Mouse (Mus musculus): ENCODE measurements around the gene Bcl11b.
A peak's percentile ranks its signal among the peaks of the same experiment; 100 is the strongest.

The Bcl11b gene

DNA sequence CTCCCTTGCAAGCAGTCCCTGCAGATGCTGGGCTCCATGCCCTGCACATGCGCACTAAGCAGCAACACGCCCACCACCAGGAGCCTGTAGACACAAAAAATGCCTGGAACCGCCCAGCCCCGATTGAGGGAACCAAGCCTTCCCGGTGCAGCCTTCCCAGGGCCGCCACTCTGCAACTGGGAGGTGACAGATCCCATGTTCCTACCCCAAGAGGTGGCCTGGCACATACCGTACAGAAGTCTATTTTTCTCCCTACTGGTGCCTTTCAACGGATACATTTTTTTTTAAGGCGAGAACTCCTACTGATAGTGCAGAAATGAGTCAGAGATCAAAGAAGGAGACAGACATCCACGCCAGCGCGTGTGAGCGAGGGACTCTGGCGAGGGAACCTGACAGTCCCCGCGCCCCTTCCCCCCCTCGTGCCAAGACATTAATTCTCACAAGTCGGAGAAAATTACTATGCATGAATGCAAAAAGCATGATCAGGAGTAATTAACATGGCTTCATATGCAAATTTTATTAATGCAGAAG lies 33.5 kb downstream of the Bcl11b start:
- peak in 1 of 2 experiments; percentile 36 for DNase-seq

DNA sequence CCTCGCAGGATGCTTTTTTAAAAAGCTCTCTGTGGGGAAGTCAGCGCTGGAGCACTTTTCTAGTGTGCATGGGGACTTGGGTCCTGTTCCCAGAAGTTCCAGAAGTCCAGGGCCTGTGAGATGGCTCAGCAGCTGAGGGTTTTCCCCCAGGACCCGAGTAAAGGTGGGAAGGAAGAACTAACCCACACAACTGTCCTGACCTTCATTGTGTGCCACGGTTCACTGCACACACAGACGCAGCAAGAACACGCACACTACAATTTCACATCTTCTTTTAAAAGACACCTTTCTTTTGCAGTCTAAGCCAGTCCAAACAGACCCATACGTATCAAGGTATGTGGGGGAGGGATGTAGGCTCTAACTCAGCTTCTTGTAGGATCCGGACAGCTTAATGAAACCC lies 34.3 kb downstream of the Bcl11b start:
- no peak for DNase-seq

DNA sequence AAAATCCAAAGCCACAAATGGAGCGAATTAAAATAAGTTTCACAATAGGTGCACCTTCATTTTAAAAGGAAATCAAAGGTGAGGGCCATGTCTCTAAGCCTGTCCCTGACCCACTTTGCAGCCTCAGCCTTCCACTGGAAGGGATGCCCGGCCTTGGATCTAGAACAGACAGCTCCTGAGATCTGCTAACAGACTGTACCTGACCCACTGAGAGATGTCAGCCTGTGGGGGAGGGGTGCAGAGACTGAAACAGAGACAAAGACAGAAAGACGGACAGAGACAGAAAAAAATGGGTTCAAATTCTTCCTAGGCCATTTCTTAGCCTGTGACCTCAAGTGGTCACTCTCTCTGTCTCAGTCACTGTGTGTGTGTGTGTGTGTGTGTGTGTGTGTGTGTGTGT lies 35.1 kb downstream of the Bcl11b start:
- no peak for DNase-seq

DNA sequence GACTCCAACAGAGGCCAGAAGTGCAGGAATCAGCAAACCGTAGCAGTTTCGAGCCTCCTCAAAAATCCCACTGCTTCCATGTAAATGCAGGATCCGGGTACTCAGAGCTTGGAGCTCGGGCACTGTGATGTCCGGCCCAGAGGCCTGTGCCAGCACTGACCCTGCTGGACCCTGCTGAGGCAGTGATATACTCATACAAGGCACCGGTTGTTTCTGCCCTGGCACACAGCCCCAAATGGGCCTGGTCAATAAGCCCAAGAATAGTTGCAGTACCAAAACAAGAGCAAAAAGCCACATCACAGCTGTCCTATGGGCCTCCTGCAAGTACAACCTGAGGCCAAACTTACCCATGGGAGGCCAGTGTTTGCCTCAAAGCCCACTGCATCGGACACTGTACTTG lies 36.4 kb downstream of the Bcl11b start:
- DNase-seq = no peak

DNA sequence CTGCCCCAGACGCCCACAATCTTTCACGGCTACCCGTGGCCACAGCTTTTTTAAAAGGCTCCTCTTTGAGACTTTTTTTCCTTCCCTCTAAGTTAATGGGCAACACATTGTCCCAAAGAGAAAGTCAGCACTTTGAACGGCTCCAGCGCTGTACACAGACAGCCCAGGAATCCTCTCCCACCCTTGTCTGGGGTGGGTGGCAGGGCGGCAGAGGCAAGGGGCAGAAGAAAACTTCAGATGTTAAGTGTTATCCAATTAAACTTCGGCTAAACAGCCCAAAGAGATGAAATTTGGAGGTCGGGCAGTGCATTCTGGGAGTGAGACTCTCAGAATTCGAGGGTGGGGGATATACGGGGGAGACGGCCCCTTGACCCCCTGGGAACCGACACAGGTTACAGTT lies 38.3 kb downstream of the Bcl11b start:
- DNase-seq = no peak

DNA sequence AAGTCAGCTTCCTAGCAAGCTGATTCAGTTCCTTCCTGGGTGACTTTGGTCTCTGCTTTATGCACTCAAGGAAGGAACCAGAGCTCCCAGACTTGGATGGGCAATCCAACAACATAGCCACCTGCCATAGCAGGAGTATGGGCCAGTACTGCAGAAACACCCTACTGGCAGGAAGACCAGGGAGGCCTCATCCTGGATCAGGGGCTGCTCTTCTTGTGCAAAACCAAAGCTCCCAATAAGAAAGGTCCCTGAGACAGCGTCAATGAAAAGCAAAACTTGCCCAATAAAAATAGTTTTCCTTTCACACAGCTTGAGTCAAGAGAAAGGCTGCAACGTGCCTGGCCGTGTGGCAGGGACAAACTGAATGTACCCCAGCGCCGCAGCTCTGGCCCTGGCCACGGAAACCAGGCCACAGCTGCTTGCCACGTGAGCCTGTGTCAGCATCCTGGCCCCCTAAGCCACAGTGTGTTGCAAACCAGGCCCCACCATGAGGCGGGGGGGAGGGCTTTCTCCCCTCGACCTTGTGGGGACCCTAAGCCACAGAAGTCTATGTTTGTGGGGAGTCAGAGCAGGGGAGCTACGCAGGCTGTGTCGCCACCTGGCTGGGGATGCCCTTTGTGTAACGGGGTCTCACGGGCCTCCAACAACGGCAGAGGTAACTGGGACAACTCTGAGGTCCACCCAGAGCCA lies 38.9 kb downstream of the Bcl11b start:
- peak; percentile 67 to 85 for DNase-seq

DNA sequence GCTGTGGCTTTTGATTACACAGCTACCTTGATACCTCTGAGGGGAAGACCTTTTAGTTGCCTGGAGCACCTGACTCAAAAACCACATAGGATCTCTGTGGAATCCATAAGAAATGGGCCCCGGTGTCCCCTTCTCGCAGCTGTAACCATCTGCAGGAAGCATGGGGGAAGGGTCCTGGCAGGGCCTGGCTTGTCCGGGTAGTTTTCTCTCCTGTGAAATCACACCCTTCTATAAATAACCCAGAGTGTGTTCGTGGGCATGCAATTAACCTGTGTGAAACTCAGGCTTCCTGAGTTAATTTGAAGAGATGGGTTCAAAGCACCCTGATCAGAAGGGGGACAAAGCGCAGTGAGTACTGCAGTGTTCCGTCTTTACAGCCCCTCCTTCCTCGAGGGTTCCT lies 40.5 kb downstream of the Bcl11b start:
- DNase-seq = no peak

DNA sequence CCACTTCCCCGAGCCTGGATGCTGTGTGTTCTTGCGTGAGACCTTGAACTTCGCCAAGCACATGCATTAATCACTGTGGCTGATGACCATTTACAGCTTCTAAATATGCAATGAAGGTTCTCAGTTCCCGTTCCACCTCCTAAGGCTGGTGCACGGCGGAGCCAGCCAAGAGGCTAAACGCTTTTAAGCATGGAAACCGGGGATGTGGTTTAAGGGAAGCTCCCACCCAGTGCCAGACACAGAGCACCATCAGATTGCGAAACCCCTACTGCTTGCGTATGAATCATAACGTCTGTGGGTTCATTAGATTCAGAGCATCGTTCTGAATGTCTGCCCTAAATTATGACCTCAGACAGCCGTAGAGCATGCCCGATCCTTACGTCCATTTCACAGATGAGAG lies 41.6 kb downstream of the Bcl11b start:
- DNase-seq = no peak

DNA sequence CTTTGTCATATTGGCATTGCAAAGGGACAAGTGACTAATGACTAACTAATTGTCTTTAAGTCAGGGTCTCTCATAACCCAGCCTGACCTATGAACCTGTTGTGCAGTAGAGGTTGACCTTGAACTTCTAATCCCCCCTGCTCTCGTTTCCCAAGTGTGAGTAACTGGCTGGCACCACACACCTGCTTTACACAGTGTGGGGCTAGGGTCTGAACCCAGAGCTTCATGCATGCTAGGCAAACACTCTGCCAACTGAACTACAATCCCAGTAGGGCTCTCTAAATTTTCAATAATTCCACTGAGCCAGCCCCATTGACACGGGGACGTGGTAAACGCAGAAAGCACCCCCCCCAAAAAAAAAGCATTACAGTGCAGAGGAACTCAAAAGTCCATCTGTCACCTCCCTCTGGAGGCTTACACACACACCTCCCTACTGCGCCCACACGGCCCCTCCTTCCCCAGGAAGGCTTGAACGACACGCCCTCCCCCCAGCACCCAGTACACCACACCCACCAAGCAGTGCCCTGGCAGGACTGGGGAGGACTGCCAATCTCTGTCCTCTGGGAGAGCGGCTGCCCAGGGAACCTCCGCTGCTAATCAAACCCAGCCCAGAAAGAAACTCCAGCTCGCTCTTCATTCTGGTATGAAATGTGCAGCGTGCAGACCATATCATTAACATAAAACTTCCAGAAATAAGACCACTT lies 42.5 kb downstream of the Bcl11b start:
- peak; percentile 43 to 55 for DNase-seq

DNA sequence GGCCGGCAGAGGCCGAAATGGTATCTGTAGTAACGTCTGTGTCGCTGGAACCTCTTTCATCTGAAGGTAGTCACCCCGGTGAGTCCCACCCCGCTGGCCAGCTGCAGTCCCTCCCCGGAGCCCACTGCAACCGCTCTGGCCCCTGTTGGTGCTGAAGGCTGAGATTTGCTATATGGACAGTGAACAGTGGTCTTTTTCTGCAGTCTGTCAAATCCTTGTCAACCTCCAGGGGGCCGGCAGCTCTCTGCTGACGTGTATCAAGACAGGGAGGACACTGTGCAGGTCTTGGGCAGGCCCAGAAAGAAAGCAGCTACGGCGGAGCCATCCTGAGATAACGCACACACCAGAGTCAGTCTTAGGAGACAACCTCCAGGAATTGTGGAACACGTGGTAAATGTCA lies 43.0 kb downstream of the Bcl11b start:
- no peak for DNase-seq

DNA sequence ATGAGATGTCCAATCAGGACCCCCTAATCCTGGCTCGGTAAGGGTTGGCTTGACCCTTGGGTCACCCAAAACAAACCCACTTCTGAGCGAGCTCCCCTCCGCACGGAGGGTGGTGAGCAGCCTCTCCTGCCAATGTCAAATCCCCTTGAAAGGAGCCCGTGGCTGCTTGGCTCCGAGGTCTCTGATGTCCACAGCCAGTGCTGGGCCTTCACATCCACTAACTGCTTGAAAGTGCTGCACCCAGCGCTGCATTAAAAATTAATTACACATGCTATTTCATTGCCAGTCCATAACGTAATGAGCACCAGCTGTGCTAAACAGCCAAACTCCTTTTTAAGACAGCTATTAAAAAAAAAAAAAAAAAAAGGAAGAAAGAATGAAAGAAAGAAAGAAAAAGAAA lies 43.5 kb downstream of the Bcl11b start:
- DNase-seq = no peak

DNA sequence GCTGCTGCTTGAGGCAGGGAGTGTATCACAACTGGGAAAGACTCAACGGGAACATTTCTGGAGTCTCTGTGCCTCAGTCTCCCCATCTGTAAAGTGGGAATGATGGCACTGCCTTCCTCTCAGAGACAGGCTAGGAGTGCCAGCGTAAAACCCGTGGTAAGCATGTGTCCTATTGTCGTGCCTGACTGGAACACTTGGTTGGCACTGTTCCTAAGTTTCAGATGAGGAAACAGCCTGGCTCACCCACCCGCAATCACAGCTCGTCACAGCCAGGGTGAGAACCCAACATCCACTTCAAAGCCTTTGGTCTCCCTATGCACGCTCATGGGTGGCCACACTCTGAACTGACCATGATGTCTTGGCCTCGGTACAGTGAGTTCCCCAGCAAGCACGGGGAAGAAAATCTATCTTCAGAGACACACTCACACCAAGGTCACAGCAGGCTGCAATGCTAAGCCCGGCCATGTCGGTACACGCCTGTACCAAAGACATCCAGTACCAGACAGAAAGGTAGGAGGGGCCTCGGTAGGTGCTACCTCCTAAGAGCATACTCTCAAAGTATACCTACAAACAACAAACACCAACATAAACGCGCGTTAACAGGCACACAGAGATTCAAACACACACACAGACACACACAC lies 50.2 kb downstream of the Bcl11b start:
- no peak for DNase-seq

DNA sequence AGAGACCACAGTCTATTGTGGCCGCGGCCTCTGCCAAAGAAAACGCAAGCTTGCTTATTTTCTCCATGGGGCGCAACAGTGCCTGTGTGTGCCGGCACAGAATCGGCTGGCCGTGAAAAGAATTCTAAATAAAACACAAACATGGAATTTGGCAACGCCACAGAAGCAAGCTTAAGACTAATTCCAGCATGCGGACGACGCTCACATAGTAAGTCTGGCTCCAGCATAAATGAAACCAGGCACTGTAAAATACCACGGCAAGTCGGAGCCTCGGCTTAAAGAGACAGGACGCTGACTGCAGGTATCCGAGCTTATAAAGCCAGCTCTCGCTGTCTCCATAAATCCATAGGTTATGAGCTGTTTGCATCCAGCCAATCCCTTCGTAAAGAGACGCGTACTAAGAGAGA lies 51.1 kb downstream of the Bcl11b start:
- no peak for DNase-seq

DNA sequence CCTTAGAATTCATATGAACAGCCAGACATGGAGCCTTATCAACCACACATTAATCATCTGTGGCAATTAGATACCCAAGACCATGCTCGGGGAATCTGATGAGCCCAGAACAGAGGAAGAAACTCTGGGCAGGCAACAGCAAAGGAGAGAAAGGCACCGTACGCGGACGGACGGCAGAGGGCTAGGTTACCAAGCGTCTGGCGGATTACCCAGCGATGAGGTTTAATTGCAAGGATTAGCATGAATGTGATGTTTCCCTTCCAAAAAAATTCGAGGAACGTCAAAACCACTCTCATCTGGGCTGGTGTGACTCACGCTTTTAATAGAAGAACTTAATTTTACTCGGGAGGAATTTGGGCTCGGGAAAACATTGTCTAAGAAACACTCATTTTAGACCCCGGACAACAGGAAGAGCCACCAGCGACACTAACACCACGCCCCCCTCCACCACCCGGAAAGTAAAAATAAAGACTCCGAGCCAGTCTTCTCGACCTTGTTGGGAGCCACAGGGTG lies 52.7 kb downstream of the Bcl11b start:
- DNase-seq = no peak

DNA sequence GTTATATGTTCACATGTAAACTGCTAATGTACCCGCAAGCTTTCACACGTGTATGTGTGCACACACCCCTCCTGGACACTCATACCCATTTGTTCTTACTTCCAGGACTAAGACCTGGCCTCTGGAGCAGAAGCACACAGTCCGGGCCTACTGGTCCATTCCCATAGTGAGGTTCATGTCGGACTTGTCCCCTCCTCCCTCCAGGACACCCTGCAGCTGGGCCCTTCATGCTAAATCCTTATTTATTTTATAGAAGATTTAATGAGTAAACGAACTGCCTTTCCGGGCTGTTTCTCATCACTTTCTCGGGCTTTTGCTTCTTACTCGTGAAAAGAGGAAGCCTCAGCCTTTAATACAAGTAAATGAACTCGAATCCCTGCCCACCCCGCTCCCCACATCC lies 54.0 kb downstream of the Bcl11b start:
- DNase-seq = no peak

DNA sequence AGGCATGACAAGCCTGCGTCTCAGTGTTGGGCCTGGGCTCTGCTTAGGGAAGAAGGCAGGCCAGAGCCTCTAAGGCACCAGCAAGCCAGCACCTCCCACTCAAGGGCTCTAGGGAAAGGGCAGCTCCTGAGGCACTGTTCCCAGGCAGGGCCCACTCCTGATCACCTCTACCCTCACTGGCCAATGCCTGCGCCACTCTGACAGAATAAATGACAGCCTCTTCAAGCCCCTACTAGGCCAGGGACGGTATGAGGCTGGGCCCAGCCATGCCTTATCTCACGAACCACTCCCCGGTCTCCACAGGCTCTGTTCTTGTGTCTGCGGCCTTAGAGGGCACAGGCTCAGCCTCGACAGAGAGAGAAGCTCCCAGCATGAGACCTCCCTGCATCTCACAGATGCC lies 61.3 kb downstream of the Bcl11b start:
- DNase-seq = no peak

DNA sequence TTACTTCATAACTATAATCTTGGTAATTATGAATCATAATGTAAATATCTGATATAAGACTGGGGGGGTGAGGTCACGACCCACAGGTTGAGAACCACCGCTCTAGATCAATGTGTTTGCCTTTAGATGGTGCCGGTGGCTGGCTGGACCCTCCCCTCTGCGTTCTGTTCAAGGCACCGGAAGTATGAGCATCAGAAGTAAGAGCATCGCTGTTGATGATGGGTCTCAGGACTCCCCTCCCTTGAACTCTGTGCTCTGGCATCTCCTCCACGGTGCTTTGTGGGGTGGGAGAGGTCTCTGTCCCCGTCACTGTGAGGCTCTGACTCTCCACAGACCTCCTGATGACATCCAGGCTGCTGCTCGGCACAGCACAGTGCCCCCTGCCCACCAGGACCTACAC lies 62.6 kb downstream of the Bcl11b start:
- DNase-seq = no peak

DNA sequence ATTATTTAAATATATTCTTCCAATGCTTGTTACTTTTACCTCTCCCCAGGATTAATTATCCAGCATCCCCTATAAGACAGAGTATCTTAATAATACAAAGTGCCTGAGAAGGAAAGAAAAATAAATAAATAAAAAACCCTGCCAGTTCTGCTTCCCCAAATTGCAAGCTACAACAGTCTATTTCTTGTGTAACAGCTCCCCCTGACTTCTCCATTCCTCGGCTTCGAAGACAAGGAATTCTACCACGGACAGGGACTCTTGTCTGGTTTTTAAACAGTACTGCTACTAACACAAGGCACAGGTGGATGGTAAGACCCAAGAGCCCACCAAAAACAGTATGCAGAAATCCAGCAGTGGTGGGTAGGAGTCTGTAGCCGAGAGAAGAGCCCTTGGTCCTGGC lies 64.2 kb downstream of the Bcl11b start:
- DNase-seq = no peak

DNA sequence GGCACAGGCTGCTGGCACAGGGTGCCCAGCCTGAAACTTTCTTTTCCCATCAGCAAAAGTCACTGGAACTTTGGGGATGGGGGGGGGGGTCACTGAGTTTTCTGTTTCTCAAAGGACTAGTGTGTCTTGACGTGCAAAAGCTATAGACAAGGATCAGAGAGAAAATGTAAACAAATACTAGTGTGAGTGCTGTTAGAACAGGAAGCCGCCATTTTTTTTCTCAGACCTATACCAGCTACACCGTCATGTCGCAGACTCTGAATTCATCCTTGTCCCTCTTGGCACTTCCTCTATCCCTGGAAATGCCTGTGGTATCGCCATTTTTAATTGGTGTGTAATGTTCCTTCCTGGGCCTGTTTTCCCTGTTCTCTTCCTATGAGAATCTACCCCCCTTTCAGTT lies 66.4 kb downstream of the Bcl11b start:
- DNase-seq = no peak

DNA sequence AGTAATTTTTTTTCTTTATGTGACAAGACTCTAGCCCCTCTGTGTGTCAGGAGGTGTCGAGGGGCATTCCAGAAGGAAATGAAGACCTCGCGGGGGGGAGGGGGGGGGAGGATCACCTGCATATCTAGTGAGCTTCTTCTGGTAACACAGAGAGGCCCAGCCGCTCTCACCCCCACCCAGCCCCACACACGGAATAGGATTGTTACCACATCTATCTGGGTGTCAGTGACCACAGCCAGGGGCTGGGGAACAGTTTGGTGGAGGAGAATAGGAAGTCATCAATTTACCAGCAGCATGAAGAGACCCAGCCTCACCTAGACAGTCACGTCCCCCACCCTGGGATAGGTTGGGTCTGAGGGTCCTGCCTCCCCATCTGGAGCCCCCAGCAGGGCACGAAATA lies 67.0 kb downstream of the Bcl11b start:
- no peak for DNase-seq

DNA sequence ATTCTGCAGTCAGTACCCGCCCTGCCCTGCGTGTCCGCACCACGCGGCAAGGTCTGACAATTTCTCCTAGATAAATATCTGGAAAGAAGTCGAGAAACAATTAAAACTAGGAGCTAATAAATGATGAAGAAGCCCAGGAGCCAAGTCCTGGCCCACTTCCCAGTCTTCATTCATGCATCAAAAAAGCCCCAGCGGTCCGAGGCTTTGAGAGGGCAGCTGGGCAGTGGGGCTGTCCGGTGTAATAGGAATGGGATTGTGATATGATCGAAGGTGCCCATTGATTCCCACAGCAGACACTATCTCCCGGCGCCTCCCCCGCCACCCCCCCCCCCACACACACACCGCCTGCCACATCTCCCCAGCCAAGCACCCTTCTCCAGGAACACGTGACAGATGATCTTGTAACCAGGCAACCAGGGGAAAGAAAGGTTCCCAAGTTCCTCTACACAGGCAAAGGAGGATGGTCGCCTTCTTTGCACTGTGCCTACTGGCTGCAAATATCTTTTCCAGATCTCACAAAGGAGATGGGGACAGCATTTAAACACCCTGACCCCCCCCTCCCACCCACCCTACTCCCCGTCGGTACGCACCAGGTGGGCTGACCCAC lies 68.5 kb downstream of the Bcl11b start:
- DNase-seq = no peak

DNA sequence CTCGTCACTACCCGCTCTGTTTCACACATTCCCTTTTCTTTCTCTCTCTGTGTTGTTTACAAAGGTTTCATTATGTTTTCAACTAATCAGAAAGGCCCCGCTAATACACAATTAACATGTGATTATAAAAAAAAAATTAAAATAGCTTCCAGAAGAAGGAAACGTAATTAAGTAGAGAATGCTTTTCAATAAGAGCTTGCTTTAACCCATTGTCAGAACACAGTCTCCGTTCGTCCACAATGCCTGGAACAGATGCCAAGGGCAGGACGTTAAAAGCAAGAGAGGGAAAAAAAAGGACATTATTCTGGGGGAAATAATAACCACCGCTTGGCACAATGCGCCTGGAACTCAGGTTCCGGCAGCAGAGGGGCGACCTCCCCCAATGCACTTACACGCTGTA lies 71.3 kb downstream of the Bcl11b start:
- DNase-seq = no peak

DNA sequence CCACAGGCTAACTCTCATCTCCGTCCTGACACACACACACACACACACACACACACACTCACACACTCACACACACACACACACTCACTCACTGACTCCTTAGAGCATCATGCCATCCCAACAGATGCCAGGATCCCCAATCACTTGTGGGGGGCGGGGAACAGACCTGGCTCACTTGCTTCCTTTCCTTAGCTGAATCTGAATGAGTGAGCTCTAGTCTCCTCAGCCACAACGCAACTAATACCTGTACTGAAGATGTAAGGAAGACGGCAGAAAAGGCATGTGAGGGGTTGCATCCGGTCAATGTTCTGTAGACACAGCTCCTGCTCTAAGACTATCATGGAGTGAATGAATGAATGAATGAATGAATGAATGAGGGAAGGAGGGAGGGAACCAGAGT lies 71.9 kb downstream of the Bcl11b start:
- DNase-seq = no peak
